In genomic region chr5:71701273-71701614, GRCm38 (mm10) we compare ENCODE assay signal across 9 mouse cellular contexts. TPM values are rescaled to one million over a fixed set of nuclear protein-coding genes. Genes with fewer than 3 reads are reported as not detected.
DNase-seq lines count a peak whose midpoint lies in the region; ATAC-seq and TF ChIP-seq lines count a peak whose summit lies in the region.
"Had no signal": no experiment of that assay in that cellular context is flagged by ENCODE, and none has a peak within 500 bp of the region (broad histone marks: within the 10 kb centered on the region; RNA-seq: fewer than 3 reads in every experiment).

No protein-coding gene starts in this region.

- ATAC-seq in intestine, postnatal 0 days: 0 out of 2 replicates have a peak, but pooled peaks have one; percentile 16
- ATAC-seq in neural tube, embryonic 15.5 days (ENCODE audit: low FRiP score): no peak

- under 1% methylated on average over 6 of the region's 6 CpGs for WGBS in intestine, postnatal 0 days
- WGBS in neural tube, embryonic 15.5 days: 3% methylated on average over 6 of the region's 6 CpGs

- H3K4me2 ChIP-seq in intestine, postnatal 0 days (replicated peaks; ENCODE audit: low read depth): peak overlapping the region; percentile 75
- peak overlapping the region; percentile 65 for H3K4me2 ChIP-seq in neural tube, embryonic 15.5 days

- no peaks in the 10 kb centered on the region for H3K9me3 ChIP-seq in intestine, postnatal 0 days (ENCODE audit: control insufficient read depth)
- H3K9me3 ChIP-seq in neural tube, embryonic 15.5 days (replicated peaks): no peaks in the 10 kb centered on the region

- no peak for TF ChIP-seq CTCF in left cerebral cortex, adult 2 months (IDR thresholded peaks at IDR 0.05)
- TF ChIP-seq CTCF in intestine, postnatal 0 days (IDR thresholded peaks at IDR 0.05; ENCODE audit: low read depth): no peak

- peak overlapping the region; percentile 91 for H3K27ac ChIP-seq in left cerebral cortex, adult 2 months
- H3K27ac ChIP-seq in intestine, postnatal 0 days (ENCODE audit: low read depth, low read length): no peak overlapping the region
- peak overlapping the region; percentile 68 for H3K27ac ChIP-seq in neural tube, embryonic 15.5 days (replicated peaks)

- H3K36me3 ChIP-seq in intestine, postnatal 0 days (ENCODE audit: control insufficient read depth, insufficient read depth): no peaks in the 10 kb centered on the region
- no peaks in the 10 kb centered on the region for H3K36me3 ChIP-seq in neural tube, embryonic 15.5 days

- intact Hi-C loops in left cerebral cortex, adult 2 months (cut with DNase I): loop anchor here (5.0 kb wide), 2 partner anchors 44 to 391 kb away; partner anchors contain the start of genes Gabra4 and Gabrb1

- H3K27me3 ChIP-seq in intestine, postnatal 0 days (replicated peaks; ENCODE audit: control insufficient read depth, insufficient read depth, low read length): peaks cover 15% of the 10 kb centered on the region
- no peaks in the 10 kb centered on the region for H3K27me3 ChIP-seq in neural tube, embryonic 15.5 days (replicated peaks)

- peak overlapping the region; percentile 78 for H3K4me3 ChIP-seq in left cerebral cortex, adult 2 months
- peak overlapping the region; percentile 40 for H3K4me3 ChIP-seq in intestine, postnatal 0 days (ENCODE audit: low read depth, low read length)
- H3K4me3 ChIP-seq in neural tube, embryonic 15.5 days (replicated peaks): peak overlapping the region; percentile 53
- H3K4me3 ChIP-seq: erythroblast, embryonic 14.5 days had no signal

- DNase-seq in left cerebral cortex, adult 2 months (ENCODE audit: extremely low spot score in 1 of 2, low spot score in 2 of 2): no peak
- no peak for DNase-seq in left cerebral cortex, adult 9 months (ENCODE audit: low spot score in 2 of 2)
- peak; percentile 1 for DNase-seq in fibroblast of lung, adult 2 months (ENCODE audit: low read depth)
- no peak for DNase-seq in layer of hippocampus, postnatal 36 days
- no peak for DNase-seq in cerebellum, adult 9-10 months
- no peak for DNase-seq in frontal cortex, adult 2 months (ENCODE audit: extremely low spot score in 1 of 2, low spot score in 1 of 2)

- 0 out of 2 replicates have a peak, but pooled peaks cover 3% of the 10 kb centered on the region for H3K4me1 ChIP-seq in intestine, postnatal 0 days (replicated peaks; ENCODE audit: control insufficient read depth, insufficient read depth, low read length)
- peaks cover 4% of the 10 kb centered on the region for H3K4me1 ChIP-seq in neural tube, embryonic 15.5 days

- H3K9ac ChIP-seq in intestine, postnatal 0 days (ENCODE audit: low read depth, low read length): peak overlapping the region; percentile 28; the same call in 1 of the 2 replicates
- H3K9ac ChIP-seq in neural tube, embryonic 15.5 days (replicated peaks): peak overlapping the region; percentile 61

RNA-seq across cellular contexts. Expression of gene Gabra4, which starts 43.1 kb away (rescaled TPM):
- 100 to 1,000 TPM in 1 of 2 experiments, 10 to 100 TPM in 1; 93.8 to 117 TPM for total RNA-seq in left cerebral cortex, adult 2 months (2021)
- polyA plus RNA-seq in intestine, postnatal 0 days (2015; fragmentation: Nextera tagmentation; extraction: Ambion mirVana): 0.18 TPM in 2 replicates
- polyA plus RNA-seq in neural tube, embryonic 15.5 days (2015; fragmentation: Nextera tagmentation; extraction: Ambion mirVana): 21.2 and 22.1 TPM in 2 replicates
- total RNA-seq in layer of hippocampus, postnatal 36 days (2021): 10 to 100 TPM; 83.1 to 84.8 TPM
- 41.6 and 43.5 TPM in 2 replicates for polyA plus RNA-seq in frontal cortex, adult 2 months (2012; rRNA removed)
- polyA plus RNA-seq: erythroblast, embryonic 14.5 days had no signal

RNA-seq across cellular contexts. Expression of gene Gabrb1, which starts 43.3 kb away (rescaled TPM):
- total RNA-seq in left cerebral cortex, adult 2 months (2021): 10 to 100 TPM; 92.5 to 95.1 TPM
- polyA plus RNA-seq in intestine, postnatal 0 days (2015; fragmentation: Nextera tagmentation; extraction: Ambion mirVana): 0.03 and 0.16 TPM in 2 replicates
- 33.1 and 35.5 TPM in 2 replicates for polyA plus RNA-seq in neural tube, embryonic 15.5 days (2015; fragmentation: Nextera tagmentation; extraction: Ambion mirVana)
- 100 to 1,000 TPM; 133 to 147 TPM for total RNA-seq in layer of hippocampus, postnatal 36 days (2021)
- 17.4 and 19.2 TPM in 2 replicates for polyA plus RNA-seq in frontal cortex, adult 2 months (2012; rRNA removed)
- polyA plus RNA-seq: erythroblast, embryonic 14.5 days had no signal

Comparison
In these comparisons a context has a peak if more than half of its experiments do, and no peak if none do; other contexts are left out.
1. RNA of gene Gabra4, which starts 43.1 kb away (polyA plus RNA-seq): 41.6 to 43.5 TPM in frontal cortex, adult 2 months and 21.2 to 22.1 TPM in neural tube, embryonic 15.5 days; 0.18 TPM in intestine, postnatal 0 days; every median in the first group is over 10 times any median in the second.
2. RNA of gene Gabrb1, which starts 43.3 kb away (polyA plus RNA-seq): 33.1 to 35.5 TPM in neural tube, embryonic 15.5 days and 17.4 to 19.2 TPM in frontal cortex, adult 2 months; 0.03 to 0.16 TPM in intestine, postnatal 0 days; every median in the first group is over 10 times any median in the second.
3. Peak in every context shown above with its lines, with median percentiles within 50 percentile points of each other: H3K4me3 ChIP-seq.